Mouse (Mus musculus): ENCODE measurements around the gene Plpp1.

- TF ChIP-seq CTCF (IDR thresholded peaks at IDR 0.05; ENCODE audit: extremely low read depth, insufficient read depth, insufficient read length, insufficient replicate concordance) (no peak), POLR2A (IDR thresholded peaks at IDR 0.05; ENCODE audit: low read depth, low read length) (no peak)
Measured at GRCm38 (mm10) chr13:112791906-112792305, 8.7 kb upstream of the Plpp1 start.

Measured in spleen, adult 2 months (tissue).